Mouse (Mus musculus): ENCODE results near the gene Naa40.

- TF ChIP-seq CTCF (IDR thresholded peaks at IDR 0.05; ENCODE audit: control insufficient read depth, insufficient read depth, insufficient read length) = no peak
- TF ChIP-seq FOSL1 (IDR thresholded peaks at IDR 0.05; ENCODE audit: insufficient read depth, low read length, poor library complexity, severe bottlenecking) = no peak
- TF ChIP-seq USF1 (IDR thresholded peaks at IDR 0.05; ENCODE audit: low read depth) = no peak
- TF ChIP-seq MAX (IDR thresholded peaks at IDR 0.05) = no peak
Observed at GRCm38 (mm10) chr19:7269290-7270044, 28.5 kb upstream of the Naa40 start.

All from C2C12 (cell line).